Mouse (Mus musculus) embryonic facial prominence, embryonic 12.5 days (tissue): ENCODE measurements around the gene Ly6g5b. TPM values are rescaled to one million over a fixed set of nuclear protein-coding genes. Genes with fewer than 3 reads are reported as not detected.

Source experiments
- ATAC-seq: fragments of 200-750 bp; cut with Nextera tagmentation; 2 replicates; pipeline ENCODE4 v1.8.0; 2017; ENCODE audit not compliant: insufficient number of reproducible peaks, insufficient read depth, low FRiP score, low TSS enrichment
- H3K27ac ChIP-seq: fragments of 300-500 bp; sonication (generic); 2 replicates; pipeline ENCODE4 v1.5.1; 2016; ENCODE audit warnings: mild to moderate bottlenecking
- H3K27me3 ChIP-seq: fragments of 300-500 bp; sonication (generic); 2 replicates; pipeline ENCODE4 v1.6.1; 2016; ENCODE audit warnings: mild to moderate bottlenecking, moderate library complexity
- H3K36me3 ChIP-seq: fragments of 300-500 bp; sonication (generic); 2 replicates; pipeline ENCODE4 v1.6.1; 2016; ENCODE audit warnings: mild to moderate bottlenecking
- H3K4me1 ChIP-seq: fragments of 300-500 bp; sonication (generic); 2 replicates; pipeline ENCODE4 v1.6.1; 2016
- H3K4me2 ChIP-seq: fragments of 300-500 bp; sonication (generic); replicated peaks from 2 replicates; pipeline ENCODE4 v1.6.1; 2016; ENCODE audit warnings: mild to moderate bottlenecking, moderate library complexity
- H3K4me3 ChIP-seq: fragments of 300-500 bp; sonication (generic); 2 replicates; pipeline ENCODE4 v1.5.1; 2016; ENCODE audit warnings: mild to moderate bottlenecking
- H3K9ac ChIP-seq: fragments of 300-500 bp; sonication (generic); 2 replicates; pipeline ENCODE4 v1.6.1; 2016; ENCODE audit warnings: mild to moderate bottlenecking, moderate library complexity
- H3K9me3 ChIP-seq: fragments of 300-500 bp; sonication (generic); 2 replicates; pipeline ENCODE4 v1.6.1; 2016; ENCODE audit warnings: mild to moderate bottlenecking, moderate library complexity
- WGBS: fragments of 180-500 bp; shearing (Covaris S2); methylation state at CpG from one replicate; pipeline ENCODE4 v1.1.7; 2016; 5-methylcytosine and 5-hydroxymethylcytosine counted together
- polyA plus RNA-seq: library from polyadenylated mRNA; unstranded; fragments of >200 nt; fragmentation: Nextera tagmentation; extraction: Ambion mirVana; gene quantifications from 2 replicates; pipeline ENCODE4 v1.2.1, GENCODE M21; 2016

Gene Ly6g5b
- polyA plus RNA-seq: 0.82 and 1.0 TPM in 2 replicates

DNA sequence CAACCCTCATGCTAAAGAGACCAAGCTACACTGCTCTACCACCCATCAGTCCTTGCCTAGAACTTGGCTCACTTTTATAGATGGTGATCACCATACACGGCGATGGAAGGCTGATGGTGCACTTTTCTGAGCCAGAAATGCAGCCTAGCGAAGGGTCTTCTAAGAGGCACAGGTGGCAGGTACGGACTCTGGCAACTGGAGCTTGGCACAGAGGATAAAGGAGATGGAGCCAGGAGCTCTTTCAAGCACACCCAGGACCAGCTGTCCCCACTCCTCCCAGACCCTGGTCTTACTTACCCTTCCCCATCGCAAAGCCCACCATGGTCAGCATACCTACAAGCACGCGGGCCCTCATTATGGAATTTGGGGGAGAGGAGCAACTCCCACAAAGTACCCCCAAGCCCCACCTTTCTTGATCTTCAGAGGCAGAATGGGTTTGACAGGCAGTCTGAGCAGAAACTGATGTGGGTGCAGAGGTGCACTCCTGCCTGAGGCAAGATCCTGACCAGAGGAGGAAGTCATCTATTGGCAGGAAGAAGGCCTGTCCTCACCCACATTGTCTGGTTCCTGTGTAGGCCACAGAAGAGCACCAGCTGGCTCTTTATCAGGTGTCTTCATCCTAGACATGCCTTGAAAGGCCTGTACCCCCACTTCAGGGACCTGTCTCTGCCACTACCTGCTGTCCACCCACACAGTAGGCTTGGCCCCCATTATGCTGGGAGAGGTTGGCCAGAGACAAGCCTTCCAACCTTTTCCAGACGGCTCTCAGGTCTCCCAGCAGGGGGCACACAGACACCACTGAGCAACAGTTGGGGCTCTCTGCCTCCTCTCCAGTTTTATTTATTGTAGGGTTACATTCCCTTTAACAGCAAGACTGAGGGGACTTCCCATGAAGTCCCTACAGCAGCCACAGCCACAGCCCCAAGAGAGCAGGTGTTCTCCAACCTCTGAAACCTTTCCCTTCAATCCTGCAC is at the start of gene Ly6g5b:
Gene Ly6g5b (minus strand): TSS at position 383 of the 974 bp plus-strand sequence.
- H3K36me3 ChIP-seq: peaks cover 42% of the 10 kb centered on the region

DNA sequence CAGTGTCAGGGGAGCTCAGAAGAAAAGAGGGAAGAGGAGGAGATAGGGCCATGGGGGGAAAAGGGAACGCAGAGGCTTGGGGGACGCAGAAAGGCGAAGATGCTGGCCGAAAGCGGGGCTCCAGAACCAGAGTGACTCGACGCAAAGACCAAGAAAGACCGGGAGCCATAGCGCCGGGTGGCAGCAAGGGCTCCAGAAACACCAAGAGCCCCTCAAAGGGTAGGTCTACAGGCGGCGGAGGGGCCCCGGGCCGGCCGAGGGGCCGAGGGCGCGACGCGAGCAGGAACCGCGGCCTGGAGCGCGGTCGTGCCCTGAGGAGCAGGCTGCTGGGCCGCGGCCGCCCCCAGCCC is 49.0 kb upstream of the Ly6g5b start:
- H3K9ac ChIP-seq: peak overlapping the region; percentile 100
- H3K9me3 ChIP-seq: no peaks in the 10 kb centered on the region
- peak overlapping the region; percentile 95 for H3K4me2 ChIP-seq
- peaks cover 32% of the 10 kb centered on the region for H3K36me3 ChIP-seq
- peaks cover 18% of the 10 kb centered on the region for H3K4me1 ChIP-seq
- ATAC-seq: no peak; the same call in 1 of the 2 replicates
- H3K4me3 ChIP-seq: peak overlapping the region; percentile 99
- WGBS: under 1% methylated on average over 25 of the region's 28 CpGs
- H3K27me3 ChIP-seq: no peaks in the 10 kb centered on the region
- peak overlapping the region; percentile 97 for H3K27ac ChIP-seq

More for the DNA sequence above, at the start of gene Ly6g5b:
- Histone ChIP-seq H3K4me2 (no peak within 1 kb of the TSS), H3K27me3 (no peaks in the 10 kb centered on the region), H3K9ac (no peak within 1 kb of the TSS), H3K4me3 (no peak within 1 kb of the TSS), H3K4me1 (peaks cover 8% of the 10 kb centered on the region), H3K27ac (no peak within 1 kb of the TSS), H3K9me3 (no peaks in the 10 kb centered on the region)
- ATAC-seq: no peak
- 83% methylated on average over 8 of the region's 8 CpGs for WGBS

DNA sequence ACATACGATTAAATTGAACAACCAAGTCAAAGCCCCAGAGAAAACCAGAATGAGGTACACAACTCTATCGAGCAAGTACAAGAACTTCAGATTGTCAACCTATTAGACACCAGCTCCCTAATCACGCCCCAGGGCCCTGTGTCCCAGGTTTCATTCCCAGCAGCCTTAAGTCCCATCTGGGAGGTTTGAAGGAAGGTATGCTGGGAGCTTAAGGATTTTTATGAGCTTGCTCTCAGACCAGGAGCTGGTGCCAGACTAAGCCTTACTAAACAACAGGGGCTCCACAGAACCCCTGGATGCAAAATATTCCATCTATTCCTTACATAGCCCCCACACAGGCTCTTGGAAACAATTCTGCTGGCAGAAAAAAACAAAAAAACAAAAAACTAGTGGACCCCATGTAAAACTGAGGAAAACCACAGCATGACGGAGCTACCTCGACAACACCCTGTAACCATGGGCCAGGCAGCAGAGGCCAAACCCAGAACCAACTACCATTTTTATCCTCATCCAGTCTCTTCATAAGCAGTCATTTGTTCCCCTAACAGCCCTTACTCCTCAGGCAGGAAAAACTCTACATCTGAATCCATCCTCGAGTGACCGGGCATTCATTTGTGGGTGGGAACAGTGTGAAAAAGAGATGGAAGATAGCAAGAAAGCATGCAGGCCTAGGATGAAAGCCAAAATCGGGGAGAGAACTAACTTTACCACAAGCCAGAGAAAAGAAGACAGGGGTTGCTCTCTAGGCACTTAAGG is 48.3 kb upstream of the Ly6g5b start:
- Histone ChIP-seq H3K4me3 (peak overlapping the region; percentile 99), H3K9ac (peak overlapping the region; percentile 100), H3K4me1 (peaks cover 18% of the 10 kb centered on the region), H3K9me3 (no peaks in the 10 kb centered on the region), H3K27me3 (no peaks in the 10 kb centered on the region), H3K27ac (peak overlapping the region; percentile 97), H3K4me2 (peak overlapping the region; percentile 95), H3K36me3 (peaks cover 38% of the 10 kb centered on the region)
- no peak for ATAC-seq
- 12% methylated on average over 8 of the region's 8 CpGs for WGBS

DNA sequence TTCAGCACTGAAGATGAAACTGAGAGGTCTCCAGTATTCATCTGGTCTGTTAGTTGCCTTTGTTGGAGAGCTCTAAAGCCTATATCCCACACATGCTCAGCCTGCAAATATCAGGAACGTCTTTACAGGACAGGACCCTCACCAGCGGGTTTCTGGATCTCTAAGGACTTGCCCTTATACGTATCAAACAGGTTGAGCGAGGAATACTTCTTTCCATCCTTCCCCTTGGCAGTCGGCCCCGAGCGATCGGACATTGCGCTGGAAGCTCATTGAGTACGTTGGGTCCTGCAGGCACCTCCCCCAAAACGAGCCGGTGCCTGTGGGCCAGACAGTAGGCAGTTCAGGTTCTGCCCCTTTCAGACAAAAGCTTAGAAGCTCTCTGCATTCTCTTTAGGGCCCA is 47.5 kb upstream of the Ly6g5b start:
- no peak for ATAC-seq
- Histone ChIP-seq H3K27ac (no peak overlapping the region), H3K9ac (peak overlapping the region; percentile 100), H3K4me2 (peak overlapping the region; percentile 95), H3K4me1 (peaks cover 18% of the 10 kb centered on the region), H3K27me3 (no peaks in the 10 kb centered on the region), H3K4me3 (peak overlapping the region; percentile 99), H3K9me3 (no peaks in the 10 kb centered on the region), H3K36me3 (peaks cover 46% of the 10 kb centered on the region)
- 50% methylated on average over 12 of the region's 12 CpGs for WGBS

DNA sequence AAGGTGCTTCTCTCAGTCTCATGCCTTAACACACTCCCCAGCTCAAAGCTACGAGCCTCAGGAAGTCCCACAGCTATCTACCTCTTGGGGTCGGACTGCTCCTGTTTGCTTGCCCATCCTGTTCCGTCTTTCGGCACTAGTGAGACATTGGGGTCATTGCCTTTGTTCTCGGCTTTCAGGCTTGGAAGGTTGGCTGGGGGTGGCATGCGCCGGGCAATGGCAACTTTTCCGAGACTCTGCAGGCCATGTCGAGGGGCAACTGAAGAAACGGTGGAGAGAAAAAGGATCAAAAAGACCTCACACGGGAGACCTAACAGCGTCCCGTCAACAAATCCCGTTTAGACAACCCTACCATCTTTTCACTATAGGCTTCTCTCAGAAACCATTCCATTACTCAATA is 46.9 kb upstream of the Ly6g5b start:
- H3K9ac ChIP-seq: peak overlapping the region; percentile 100; the same call in 1 of the 2 replicates
- H3K27me3 ChIP-seq: no peaks in the 10 kb centered on the region
- H3K4me3 ChIP-seq: peak overlapping the region; percentile 99
- peaks cover 52% of the 10 kb centered on the region for H3K36me3 ChIP-seq
- H3K9me3 ChIP-seq: no peaks in the 10 kb centered on the region
- no peak for ATAC-seq
- H3K27ac ChIP-seq: no peak overlapping the region
- H3K4me2 ChIP-seq: peak overlapping the region; percentile 95
- H3K4me1 ChIP-seq: peaks cover 18% of the 10 kb centered on the region
- WGBS: 77% methylated on average over 14 of the region's 14 CpGs

DNA sequence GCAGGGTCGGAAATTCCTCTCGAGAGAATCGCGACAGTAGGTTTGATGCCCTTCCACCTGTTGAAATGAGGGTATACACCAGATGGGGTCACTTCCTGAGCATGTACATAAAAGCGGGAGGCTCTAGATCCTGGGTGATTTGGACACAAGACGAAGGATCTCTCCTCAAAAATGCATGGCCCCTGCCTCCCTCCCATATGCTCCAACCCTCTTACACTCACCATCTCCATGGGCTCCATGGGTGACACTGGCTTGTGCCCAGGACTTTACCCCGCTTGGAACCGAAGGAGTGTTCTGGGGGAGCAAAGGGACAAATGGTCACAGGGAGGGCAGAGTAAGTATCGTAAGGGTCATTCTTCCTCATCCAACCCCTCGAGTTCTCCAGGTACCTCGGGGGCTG is 46.2 kb upstream of the Ly6g5b start:
- H3K9me3 ChIP-seq: no peaks in the 10 kb centered on the region
- peaks cover 59% of the 10 kb centered on the region for H3K36me3 ChIP-seq
- no peak overlapping the region for H3K27ac ChIP-seq
- ATAC-seq: no peak
- H3K4me2 ChIP-seq: peak overlapping the region; percentile 95; the same call in 1 of the 2 replicates
- peaks cover 16% of the 10 kb centered on the region for H3K4me1 ChIP-seq
- H3K4me3 ChIP-seq: no peak overlapping the region
- WGBS: 87% methylated on average over 11 of the region's 11 CpGs
- no peaks in the 10 kb centered on the region for H3K27me3 ChIP-seq
- H3K9ac ChIP-seq: no peak overlapping the region

DNA sequence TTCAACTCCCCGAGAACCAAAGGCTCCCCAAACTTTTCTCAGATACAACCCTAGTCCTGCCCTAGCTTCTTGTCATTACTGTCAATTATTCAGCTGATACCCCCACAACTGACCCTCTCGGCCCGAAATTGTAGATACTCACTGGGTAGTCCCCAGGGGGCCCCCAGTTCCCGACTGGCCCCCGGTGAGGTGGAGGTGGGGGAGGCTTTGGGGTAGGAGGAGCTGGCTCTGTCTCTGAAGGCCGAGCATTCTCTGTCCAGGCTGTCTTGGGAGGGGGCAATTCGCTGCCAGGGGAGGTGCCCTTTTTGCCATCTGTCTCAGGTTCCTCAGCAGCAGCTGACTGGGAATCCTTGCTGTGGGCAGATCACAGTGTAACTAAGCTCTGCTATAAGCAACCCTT is 44.4 kb upstream of the Ly6g5b start:
- no peak overlapping the region for H3K9ac ChIP-seq
- no peak for ATAC-seq
- WGBS: 82% methylated on average over 7 of the region's 7 CpGs
- H3K4me2 ChIP-seq: no peak overlapping the region
- H3K9me3 ChIP-seq: no peaks in the 10 kb centered on the region
- no peak overlapping the region for H3K27ac ChIP-seq
- no peaks in the 10 kb centered on the region for H3K27me3 ChIP-seq
- H3K36me3 ChIP-seq: peaks cover 77% of the 10 kb centered on the region
- H3K4me3 ChIP-seq: no peak overlapping the region
- H3K4me1 ChIP-seq: peaks cover 22% of the 10 kb centered on the region

DNA sequence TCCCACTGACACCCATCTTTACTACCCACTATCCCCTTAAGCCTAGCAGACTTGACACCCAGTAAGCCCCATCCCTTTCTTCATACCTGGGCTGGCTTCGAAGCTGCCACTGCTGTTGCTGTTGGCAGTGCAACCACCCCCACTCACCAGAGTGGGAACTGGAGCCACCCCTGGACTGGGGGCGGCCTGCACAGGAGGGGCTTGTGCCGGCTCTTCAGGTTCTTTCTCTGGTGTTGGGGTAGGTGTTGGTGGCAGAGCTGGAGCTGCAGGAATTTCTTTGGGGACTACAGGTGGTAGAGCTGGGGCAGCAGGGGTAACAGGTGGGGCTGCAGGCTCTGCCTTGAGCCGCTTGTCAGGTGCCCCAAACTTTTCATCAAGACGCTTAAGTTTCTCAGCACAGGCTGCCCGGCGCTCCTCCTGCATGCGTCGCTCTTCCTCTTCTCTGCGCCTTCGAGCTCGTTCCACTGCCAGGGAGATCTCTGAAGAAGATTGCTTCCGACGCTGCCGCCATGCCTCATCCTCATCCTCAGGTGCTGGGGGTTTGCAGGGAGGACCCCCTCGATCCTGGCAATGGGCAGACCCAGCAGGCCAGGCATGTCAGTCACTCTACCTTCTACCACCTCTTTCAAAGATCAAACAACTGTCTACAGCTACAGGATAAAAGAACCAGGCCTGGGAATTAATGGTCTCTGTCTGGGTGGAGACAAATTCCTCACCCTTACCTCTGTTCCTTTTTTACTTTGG is 43.8 kb upstream of the Ly6g5b start:
- Histone ChIP-seq H3K4me1 (peaks cover 24% of the 10 kb centered on the region), H3K27me3 (no peaks in the 10 kb centered on the region), H3K9me3 (no peaks in the 10 kb centered on the region), H3K27ac (no peak overlapping the region), H3K4me2 (no peak overlapping the region), H3K4me3 (no peak overlapping the region), H3K36me3 (peaks cover 83% of the 10 kb centered on the region), H3K9ac (no peak overlapping the region)
- 93% methylated on average over 16 of the region's 16 CpGs for WGBS
- ATAC-seq: no peak

DNA sequence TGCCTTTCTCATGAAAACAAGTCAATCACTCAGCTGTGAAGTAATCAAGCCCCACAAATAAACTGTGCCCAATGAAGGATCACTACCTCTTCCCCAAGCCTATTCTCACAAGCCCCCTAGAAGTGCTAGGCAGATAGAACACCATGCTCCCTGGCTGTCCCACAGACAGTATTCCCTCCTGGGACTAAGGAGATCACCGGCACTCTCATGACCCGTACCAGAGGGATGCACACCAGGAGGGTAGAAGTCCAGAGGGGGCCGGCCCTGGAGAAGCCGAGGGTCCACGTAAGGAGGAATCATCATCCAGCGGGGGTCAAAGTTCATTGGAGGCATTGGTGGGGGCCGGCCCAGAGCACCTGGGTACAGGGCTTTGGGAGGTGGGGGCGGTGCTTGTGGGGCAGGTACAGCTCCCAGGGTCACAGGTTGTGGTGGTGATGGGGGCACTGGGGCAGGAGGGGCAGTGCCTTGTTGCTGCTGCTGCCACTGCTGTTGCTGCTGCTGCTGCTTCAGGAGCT is 42.5 kb upstream of the Ly6g5b start:
- WGBS: 96% methylated on average over 8 of the region's 8 CpGs
- no peak overlapping the region for H3K9ac ChIP-seq
- peak; percentile 20; the same call in 1 of the 2 replicates for ATAC-seq
- H3K4me3 ChIP-seq: no peak overlapping the region
- H3K4me1 ChIP-seq: peaks cover 20% of the 10 kb centered on the region
- no peak overlapping the region for H3K27ac ChIP-seq
- no peak overlapping the region for H3K4me2 ChIP-seq
- peaks cover 96% of the 10 kb centered on the region for H3K36me3 ChIP-seq
- no peaks in the 10 kb centered on the region for H3K27me3 ChIP-seq
- H3K9me3 ChIP-seq: no peaks in the 10 kb centered on the region

DNA sequence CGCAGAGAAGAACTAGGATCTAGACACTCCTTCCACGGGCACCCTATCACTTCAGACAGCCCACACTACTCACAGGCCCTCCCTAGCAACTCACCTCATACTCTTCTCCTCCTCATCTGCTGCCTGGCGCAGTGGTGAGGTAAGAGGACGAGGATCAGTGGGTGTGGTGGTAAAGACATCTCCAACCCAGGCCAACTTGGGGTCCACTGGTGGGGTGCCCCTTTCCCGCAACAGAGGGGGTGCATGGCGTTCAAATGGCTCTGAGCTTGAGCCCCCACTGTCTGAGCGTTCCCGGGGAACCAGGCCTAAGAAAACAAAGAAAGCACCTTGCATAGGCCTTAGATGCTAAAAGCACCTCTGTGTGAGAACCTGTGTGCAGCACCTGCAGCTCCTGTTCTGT is 42.0 kb upstream of the Ly6g5b start:
- peaks cover 16% of the 10 kb centered on the region for H3K4me1 ChIP-seq
- H3K27ac ChIP-seq: no peak overlapping the region
- H3K9me3 ChIP-seq: no peaks in the 10 kb centered on the region
- ATAC-seq: no peak
- no peak overlapping the region for H3K9ac ChIP-seq
- H3K4me2 ChIP-seq: no peak overlapping the region
- H3K36me3 ChIP-seq: peaks cover 100% of the 10 kb centered on the region
- WGBS: 92% methylated on average over 8 of the region's 8 CpGs
- no peak overlapping the region for H3K4me3 ChIP-seq
- H3K27me3 ChIP-seq: no peaks in the 10 kb centered on the region
